ENCODE assay signal across 9 mouse cellular contexts in the genomic region with DNA sequence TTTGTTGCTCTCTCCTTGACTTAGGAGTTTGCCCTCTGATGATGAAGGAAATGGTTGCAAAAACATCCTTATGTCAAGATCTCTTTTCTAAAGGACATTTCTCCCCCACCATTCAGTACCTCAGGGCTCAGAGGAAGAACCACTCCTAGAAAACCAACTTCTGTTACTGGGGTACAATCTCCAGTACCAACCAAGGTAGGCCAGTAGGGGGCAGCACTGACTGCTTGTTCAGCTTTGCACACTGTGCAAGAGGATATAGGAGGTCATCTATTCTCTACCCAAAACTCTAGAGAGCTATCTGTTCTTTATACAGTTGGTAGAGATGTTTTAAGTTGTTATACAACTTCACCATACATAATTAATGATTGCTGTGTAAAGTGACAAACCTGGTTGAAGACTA. TPM values are rescaled to one million over a fixed set of nuclear protein-coding genes. Genes with fewer than 3 reads are reported as not detected.
A peak's percentile ranks its signal among the peaks of the same experiment; 100 is the strongest.
DNase-seq lines count a peak whose midpoint lies in the region; ATAC-seq and TF ChIP-seq lines count a peak whose summit lies in the region.
"Had no signal": no experiment of that assay in that cellular context is flagged by ENCODE, and none has a peak within 500 bp of the region (broad histone marks: within the 10 kb centered on the region; RNA-seq: fewer than 3 reads in every experiment).

No protein-coding gene starts in this region.

- no peak overlapping the region for H3K9ac ChIP-seq in heart, embryonic 12.5 days
- H3K9ac ChIP-seq in forebrain, postnatal 0 days, result no peak overlapping the region

- peak; percentile 36; the same call in 1 of the 2 replicates for TF ChIP-seq CTCF in bone marrow, adult 2 months (IDR thresholded peaks at IDR 0.05; ENCODE audit: control insufficient read depth, insufficient read depth, low read length)
- peak; percentile 54 for TF ChIP-seq CTCF in forebrain, postnatal 0 days (IDR thresholded peaks at IDR 0.05; ENCODE audit: low read depth)

- peaks cover 4% of the 10 kb centered on the region; the same call in 1 of the 2 replicates for H3K27me3 ChIP-seq in heart, embryonic 12.5 days (replicated peaks)
- no peaks in the 10 kb centered on the region for H3K27me3 ChIP-seq in forebrain, postnatal 0 days (ENCODE audit: insufficient read depth, low read length)
- H3K27me3 ChIP-seq: megakaryocyte, embryonic 14.5 days had no signal

- H3K36me3 ChIP-seq in heart, embryonic 12.5 days, result peaks cover 27% of the 10 kb centered on the region
- no peaks in the 10 kb centered on the region for H3K36me3 ChIP-seq in forebrain, postnatal 0 days (ENCODE audit: insufficient read depth)

- H3K27ac ChIP-seq in heart, embryonic 12.5 days (ENCODE audit: poor library complexity, severe bottlenecking), result no peak overlapping the region
- H3K27ac ChIP-seq in bone marrow, adult 2 months (ENCODE audit: control insufficient read depth, insufficient read depth, low read depth, low read length, poor library complexity), result no peak overlapping the region
- no peak overlapping the region for H3K27ac ChIP-seq in forebrain, postnatal 0 days (ENCODE audit: low read depth, low read length)

- DNase-seq in heart, adult 18-20 months, result peak; percentile 43 to 88
- DNase-seq in B cell, adult 2 months, result peak; percentile 11 to 23
- no peak for DNase-seq in forebrain, postnatal 0 days
- peak; percentile 74 for DNase-seq in kidney, postnatal 10 days
- peak; percentile 70 for DNase-seq in lung, postnatal 14 days
- DNase-seq in urinary bladder, postnatal 14 days (ENCODE audit: low spot score), result peak; percentile 65

- H3K9me3 ChIP-seq in heart, embryonic 12.5 days (replicated peaks), result no peaks in the 10 kb centered on the region
- H3K9me3 ChIP-seq in forebrain, postnatal 0 days (ENCODE audit: low read length), result no peaks in the 10 kb centered on the region
- H3K9me3 ChIP-seq: megakaryocyte, embryonic 14.5 days had no signal

- no peak for TF ChIP-seq POLR2A in bone marrow, adult 2 months (IDR thresholded peaks at IDR 0.05; ENCODE audit: borderline replicate concordance, control insufficient read depth, low read depth, low read length)

- no peak overlapping the region for H3K4me2 ChIP-seq in heart, embryonic 12.5 days
- H3K4me2 ChIP-seq in forebrain, postnatal 0 days (ENCODE audit: low read depth), result no peak overlapping the region

- no peak overlapping the region for H3K4me3 ChIP-seq in heart, embryonic 12.5 days
- H3K4me3 ChIP-seq in bone marrow, adult 2 months (replicated peaks; ENCODE audit: control insufficient read depth, low read depth, low read length), result no peak overlapping the region
- no peak overlapping the region for H3K4me3 ChIP-seq in forebrain, postnatal 0 days (ENCODE audit: low read depth, low read length)
- H3K4me3 ChIP-seq: megakaryocyte, embryonic 14.5 days had no signal

- H3K4me1 ChIP-seq in heart, embryonic 12.5 days (replicated peaks), result no peaks in the 10 kb centered on the region
- no peaks in the 10 kb centered on the region for H3K4me1 ChIP-seq in bone marrow, adult 2 months (ENCODE audit: control insufficient read depth, insufficient read depth, low read length)
- H3K4me1 ChIP-seq in forebrain, postnatal 0 days (ENCODE audit: insufficient read depth), result no peaks in the 10 kb centered on the region
- H3K4me1 ChIP-seq: megakaryocyte, embryonic 14.5 days had no signal

- ATAC-seq in heart, embryonic 12.5 days (ENCODE audit: insufficient number of reproducible peaks, low FRiP score), result no peak
- no peak for ATAC-seq in forebrain, postnatal 0 days

RNA-seq across cellular contexts. Expression of gene Tbx18, which starts 22.9 kb away (rescaled TPM):
- total RNA-seq in heart, adult 18-20 months (2021), result 1 to 10 TPM; 3.7 to 4.6 TPM
- 18.9 and 20.7 TPM in 2 replicates for polyA plus RNA-seq in heart, embryonic 12.5 days (2016; fragmentation: Nextera tagmentation; extraction: Ambion mirVana)
- not detected in 2 replicates for polyA plus RNA-seq in bone marrow, adult 2 months (2011; ENCODE audit: insufficient read depth, insufficient read length, low replicate concordance, missing spikeins)
- total RNA-seq in forebrain, postnatal 0 days (2014; rRNA removed), result 4.5 and 7.8 TPM in 2 replicates
- 1.5 and 1.7 TPM in 2 replicates for polyA plus RNA-seq in forebrain, postnatal 0 days (2015; fragmentation: Nextera tagmentation; extraction: Ambion mirVana)
